Mouse (Mus musculus) bone marrow macrophage, adult 2 months (primary cell): ENCODE data around the gene Sars2.

Experiments used
- CTCF ChIP-seq: IDR thresholded peaks from 2 replicates; pipeline ENCODE4 v1.5.1; 2012; ENCODE audit warnings: low read depth, mild to moderate bottlenecking, low read length, moderate library complexity
- POLR2A ChIP-seq: IDR thresholded peaks from 2 replicates; pipeline ENCODE4 v1.6.1; 2012; ENCODE audit warnings: mild to moderate bottlenecking, low read depth, low read length, borderline replicate concordance

- no peak for TF ChIP-seq CTCF
- no peak for TF ChIP-seq POLR2A
Measured at GRCm38 (mm10) chr7:28724613-28725012, 17.2 kb upstream of the Sars2 start.
